Mouse (Mus musculus) neural tube, embryonic 11.5 days (tissue): ENCODE measurements around the gene Wipf1. TPM values are rescaled to one million over a fixed set of nuclear protein-coding genes. Genes with fewer than 3 reads are reported as not detected.

Source experiments
- ATAC-seq: fragments of 200-750 bp; cut with Nextera tagmentation; 2 replicates; pipeline ENCODE4 v1.8.0; 2017; ENCODE audit warnings: moderate number of reproducible peaks, mild to moderate bottlenecking, moderate TSS enrichment, moderate library complexity; ENCODE audit not compliant: insufficient read depth, low FRiP score, low TSS enrichment
- DNase-seq: peaks from one replicate; pipeline ENCODE4 v3.0.0-alpha.2; 2015; ENCODE audit warnings: low spot score
- H3K27ac ChIP-seq: fragments of 300-500 bp; sonication (generic); 2 replicates; pipeline ENCODE4 v1.5.1; 2014; ENCODE audit warnings: low read depth, mild to moderate bottlenecking, low read length
- H3K27me3 ChIP-seq: fragments of 300-500 bp; sonication (generic); 2 replicates; pipeline ENCODE4 v1.6.1; 2014; ENCODE audit warnings: mild to moderate bottlenecking, low read length, mixed read lengths; ENCODE audit not compliant: control insufficient read depth, insufficient read depth
- H3K36me3 ChIP-seq: fragments of 300-500 bp; sonication (generic); 2 replicates; pipeline ENCODE4 v1.6.1; 2014; ENCODE audit warnings: mild to moderate bottlenecking, low read length, moderate library complexity, mixed read lengths; ENCODE audit not compliant: control insufficient read depth, insufficient read depth
- H3K4me1 ChIP-seq: fragments of 300-500 bp; sonication (generic); 2 replicates; pipeline ENCODE4 v1.6.1; 2014; ENCODE audit warnings: low read length, mixed read lengths; ENCODE audit not compliant: control insufficient read depth, insufficient read depth
- H3K4me2 ChIP-seq: fragments of 300-500 bp; sonication (generic); 2 replicates; pipeline ENCODE4 v1.6.1; 2014; ENCODE audit warnings: low read depth, mild to moderate bottlenecking, moderate library complexity
- H3K4me3 ChIP-seq: fragments of 300-500 bp; sonication (generic); 2 replicates; pipeline ENCODE4 v1.5.1; 2014; ENCODE audit warnings: low read depth, low read length
- H3K9ac ChIP-seq: fragments of 300-500 bp; sonication (generic); 2 replicates; pipeline ENCODE4 v1.6.1; 2014; ENCODE audit warnings: mild to moderate bottlenecking, low read length
- H3K9me3 ChIP-seq: fragments of 300-500 bp; sonication (generic); 2 replicates; pipeline ENCODE4 v1.6.1; 2016; ENCODE audit warnings: low read length; ENCODE audit not compliant: control insufficient read depth
- WGBS: fragments of 180-500 bp; shearing (Covaris S2); extraction: QIAGEN DNeasy Blood & Tissue Kit; methylation state at CpG from one replicate; pipeline ENCODE4 v1.1.7; 2014; 5-methylcytosine and 5-hydroxymethylcytosine counted together
- polyA plus RNA-seq: library from polyadenylated mRNA; unstranded; fragments of >200 nt; fragmentation: Nextera tagmentation; extraction: Ambion mirVana; gene quantifications from 2 replicates; pipeline ENCODE4 v1.2.1, GENCODE M21; 2014

The Wipf1 gene
- polyA plus RNA-seq, 1 experiment from 2014 or later = 9.0 TPM

DNA sequence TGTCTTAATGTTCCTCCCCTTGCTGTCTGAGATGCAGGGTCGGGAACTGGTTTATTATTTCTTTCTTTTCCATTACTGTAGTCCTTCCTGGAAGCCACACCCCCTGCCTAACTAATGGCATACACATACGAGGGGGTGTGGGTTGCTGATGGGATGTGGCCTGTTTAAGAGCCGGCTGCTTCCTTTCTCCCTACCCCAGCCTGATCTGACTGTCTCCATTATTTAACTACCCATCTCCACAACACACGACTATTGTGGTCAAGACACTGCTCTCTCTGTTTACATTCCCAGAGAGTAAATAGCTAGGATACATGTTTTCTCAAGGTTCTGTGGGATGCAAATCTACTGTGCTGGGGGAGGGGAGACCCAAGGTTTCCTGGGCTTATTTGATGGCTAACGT, 7.8 kb downstream of the Wipf1 start:
- Histone ChIP-seq H3K36me3 (no peaks in the 10 kb centered on the region), H3K4me3 (no peak overlapping the region), H3K4me2 (no peak overlapping the region), H3K9me3 (no peaks in the 10 kb centered on the region), H3K9ac (no peak overlapping the region), H3K27ac (no peak overlapping the region), H3K4me1 (peaks cover 6% of the 10 kb centered on the region; the same call in 1 of the 2 replicates), H3K27me3 (no peaks in the 10 kb centered on the region)
- DNase-seq = no peak
- ATAC-seq = no peak
- WGBS = 32% methylated on average over 5 of the region's 5 CpGs

- Histone ChIP-seq H3K27me3 (no peaks in the 10 kb centered on the region), H3K27ac (no peak overlapping the region), H3K36me3 (no peaks in the 10 kb centered on the region), H3K9ac (no peak overlapping the region), H3K4me2 (no peak overlapping the region), H3K9me3 (no peaks in the 10 kb centered on the region), H3K4me3 (no peak overlapping the region), H3K4me1 (peaks cover 6% of the 10 kb centered on the region; the same call in 1 of the 2 replicates)
- DNase-seq = no peak
- no peak for ATAC-seq
- 83% methylated on average over 5 of the region's 5 CpGs for WGBS
Observed at GRCm38 (mm10) chr2:73518966-73519365, 10.6 kb downstream of the Wipf1 start.

- Histone ChIP-seq H3K9me3 (no peaks in the 10 kb centered on the region), H3K4me3 (no peak overlapping the region), H3K27me3 (no peaks in the 10 kb centered on the region), H3K36me3 (no peaks in the 10 kb centered on the region), H3K4me1 (peaks cover 6% of the 10 kb centered on the region; the same call in 1 of the 2 replicates), H3K27ac (no peak overlapping the region), H3K4me2 (no peak overlapping the region), H3K9ac (no peak overlapping the region)
- no peak for ATAC-seq
- no peak for DNase-seq
- WGBS = 88% methylated on average over 2 of the region's 2 CpGs
Observed at GRCm38 (mm10) chr2:73518311-73518710, 11.2 kb downstream of the Wipf1 start.

- Histone ChIP-seq H3K27me3 (no peaks in the 10 kb centered on the region), H3K9me3 (no peaks in the 10 kb centered on the region), H3K36me3 (no peaks in the 10 kb centered on the region), H3K4me3 (no peak overlapping the region), H3K9ac (no peak overlapping the region), H3K4me1 (no peaks in the 10 kb centered on the region), H3K27ac (no peak overlapping the region), H3K4me2 (no peak overlapping the region)
- no peak for ATAC-seq
- 93% methylated on average over 6 of the region's 6 CpGs for WGBS
- DNase-seq = no peak
Observed at GRCm38 (mm10) chr2:73514178-73514577, 15.4 kb downstream of the Wipf1 start.

GRCm38 (mm10) chr2:73513204-73513749, 16.3 kb downstream of the Wipf1 start:
- Histone ChIP-seq H3K9ac (no peak overlapping the region), H3K4me1 (no peaks in the 10 kb centered on the region), H3K4me3 (no peak overlapping the region), H3K27me3 (no peaks in the 10 kb centered on the region), H3K9me3 (no peaks in the 10 kb centered on the region), H3K27ac (no peak overlapping the region), H3K4me2 (no peak overlapping the region), H3K36me3 (no peaks in the 10 kb centered on the region)
- ATAC-seq = no peak
- no peak for DNase-seq
- WGBS = 80% methylated on average over 2 of the region's 2 CpGs

DNA sequence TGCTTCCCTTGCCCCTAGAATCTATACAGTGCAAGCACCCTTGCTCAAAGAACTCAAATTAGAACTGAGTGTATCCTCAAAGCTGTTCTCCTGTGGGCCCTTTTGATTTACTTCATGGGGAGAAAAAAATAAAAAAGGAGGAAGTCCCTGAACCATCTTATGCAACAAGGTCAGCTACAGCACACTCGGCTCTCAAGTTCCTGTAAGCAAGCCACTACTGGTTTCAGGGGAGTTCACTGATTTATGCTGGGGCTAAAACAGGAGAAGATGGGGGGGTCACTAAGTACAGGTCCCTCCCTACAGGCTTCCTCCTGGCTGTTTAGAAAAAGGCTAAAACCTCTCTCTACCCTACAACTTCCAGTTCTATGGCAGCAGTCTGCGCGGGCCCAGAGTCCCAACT, 17.5 kb downstream of the Wipf1 start:
- H3K4me3 ChIP-seq = no peak overlapping the region
- H3K9me3 ChIP-seq = no peaks in the 10 kb centered on the region
- DNase-seq (no peak), ATAC-seq (no peak)
- H3K36me3 ChIP-seq = no peaks in the 10 kb centered on the region
- H3K27me3 ChIP-seq = no peaks in the 10 kb centered on the region
- H3K9ac ChIP-seq = no peak overlapping the region
- no peaks in the 10 kb centered on the region for H3K4me1 ChIP-seq
- H3K27ac ChIP-seq = no peak overlapping the region
- 89% methylated on average over 3 of the region's 3 CpGs for WGBS
- H3K4me2 ChIP-seq = no peak overlapping the region

DNA sequence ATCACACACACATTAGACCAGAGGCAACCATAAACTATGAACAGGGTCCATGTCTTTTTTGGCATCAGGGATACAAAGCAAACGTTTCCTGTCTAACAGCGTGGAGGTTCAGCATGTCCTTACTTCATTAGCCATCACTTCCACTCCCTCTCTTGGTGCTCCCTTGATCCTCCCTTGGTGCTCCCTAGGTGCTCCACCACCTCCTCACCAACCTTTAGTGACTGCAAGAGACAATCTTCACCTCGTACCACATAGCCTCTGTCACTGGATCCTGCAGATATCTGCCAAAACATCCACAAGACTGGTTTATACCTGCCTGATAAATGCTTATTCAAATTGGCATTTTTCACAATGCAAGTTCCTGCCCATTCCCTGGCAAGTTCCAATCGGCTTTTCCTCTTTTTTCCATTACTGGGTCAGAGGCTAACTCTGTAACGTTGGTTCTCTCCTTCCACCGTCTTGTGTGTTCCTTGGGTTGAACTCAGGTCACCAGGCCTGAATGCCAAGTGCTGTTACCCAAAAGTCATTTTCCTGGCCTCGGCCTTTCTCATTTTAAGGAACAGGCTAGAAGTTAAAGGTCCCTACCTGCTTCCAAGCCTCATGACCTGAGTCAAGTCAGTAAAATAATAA, 18.7 kb downstream of the Wipf1 start:
- H3K4me1 ChIP-seq = no peaks in the 10 kb centered on the region
- H3K4me3 ChIP-seq = no peak overlapping the region
- H3K36me3 ChIP-seq = no peaks in the 10 kb centered on the region
- H3K9me3 ChIP-seq = no peaks in the 10 kb centered on the region
- ATAC-seq = no peak
- H3K27me3 ChIP-seq = no peaks in the 10 kb centered on the region
- 87% methylated on average over 7 of the region's 7 CpGs for WGBS
- no peak overlapping the region for H3K4me2 ChIP-seq
- H3K9ac ChIP-seq = no peak overlapping the region
- H3K27ac ChIP-seq = no peak overlapping the region
- DNase-seq = no peak

DNA sequence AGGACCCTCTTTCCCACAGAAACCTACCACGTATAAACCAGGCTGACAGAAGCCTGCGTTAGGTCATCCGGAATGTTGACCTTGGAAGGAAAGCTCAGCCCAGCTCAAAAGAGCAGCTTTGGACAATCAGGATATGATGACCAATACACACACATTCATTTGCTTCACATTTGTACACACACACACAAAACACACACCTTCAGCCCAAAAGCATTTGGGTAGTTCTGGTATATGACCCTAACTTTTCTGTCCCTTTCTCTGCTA, 19.6 kb downstream of the Wipf1 start:
- H3K27ac ChIP-seq = no peak overlapping the region
- no peak overlapping the region for H3K4me2 ChIP-seq
- H3K27me3 ChIP-seq = no peaks in the 10 kb centered on the region
- H3K9me3 ChIP-seq = no peaks in the 10 kb centered on the region
- H3K4me1 ChIP-seq = no peaks in the 10 kb centered on the region
- WGBS = 85% methylated on average over 3 of the region's 3 CpGs
- no peak overlapping the region for H3K4me3 ChIP-seq
- H3K9ac ChIP-seq = no peak overlapping the region
- ATAC-seq (no peak), DNase-seq (no peak)
- no peaks in the 10 kb centered on the region for H3K36me3 ChIP-seq

DNA sequence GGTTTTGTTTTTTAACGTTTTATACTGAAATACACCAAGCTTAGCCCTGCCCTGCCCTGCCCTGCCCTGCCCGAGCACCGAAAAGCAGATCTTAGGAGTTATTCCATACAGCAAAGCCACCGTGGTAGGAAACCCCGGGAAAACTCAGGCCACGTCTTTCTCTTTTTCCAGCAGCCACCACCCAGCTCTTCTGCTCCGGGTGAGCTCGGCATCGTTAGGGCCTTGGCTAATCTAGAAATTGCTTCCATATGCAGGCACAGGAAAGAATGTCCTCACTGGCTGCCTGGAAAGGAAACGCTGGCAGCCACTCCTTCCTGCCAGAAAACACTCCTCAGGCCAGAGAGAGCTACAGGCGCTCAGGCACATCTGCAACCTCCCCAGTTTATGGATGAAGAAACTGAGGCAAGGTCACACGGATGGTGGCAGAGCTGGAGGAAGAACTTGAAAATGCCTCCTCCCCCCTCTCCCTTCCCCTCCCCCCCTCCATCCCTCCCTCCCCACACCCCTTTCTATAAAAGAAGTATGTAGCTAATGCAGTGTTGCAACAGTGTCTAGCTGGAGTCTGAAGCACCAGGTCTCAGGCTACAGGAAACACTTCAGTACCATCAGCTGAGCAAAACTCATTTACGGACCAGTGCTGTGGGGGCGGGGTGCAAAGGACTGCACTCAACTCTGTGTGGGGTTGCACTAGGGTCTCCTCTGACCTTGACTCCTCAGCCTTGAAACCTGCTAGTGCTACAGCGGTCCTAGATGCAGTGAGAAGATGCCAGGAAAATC, 20.1 kb downstream of the Wipf1 start:
- no peaks in the 10 kb centered on the region for H3K9me3 ChIP-seq
- H3K4me1 ChIP-seq = no peaks in the 10 kb centered on the region
- ATAC-seq = no peak
- peak; percentile 20 for DNase-seq
- no peak overlapping the region for H3K9ac ChIP-seq
- 71% methylated on average over 15 of the region's 15 CpGs for WGBS
- H3K4me2 ChIP-seq = no peak overlapping the region
- H3K36me3 ChIP-seq = no peaks in the 10 kb centered on the region
- H3K27me3 ChIP-seq = no peaks in the 10 kb centered on the region
- H3K4me3 ChIP-seq = no peak overlapping the region
- no peak overlapping the region for H3K27ac ChIP-seq
